In genomic region chr7:82084473-82084872, GRCm38 (mm10) we compare ENCODE assay signal across 25 mouse cellular contexts.
DNase-seq lines count a peak whose midpoint lies in the region; ATAC-seq and TF ChIP-seq lines count a peak whose summit lies in the region.
"Had no signal": no experiment of that assay in that cellular context is flagged by ENCODE, and none has a peak within 500 bp of the region (broad histone marks: within the 10 kb centered on the region; RNA-seq: fewer than 3 reads in every experiment).

No protein-coding gene starts in this region.

- no peak for TF ChIP-seq CTCF in cerebellum, adult 2 months (IDR thresholded peaks at IDR 0.05; ENCODE audit: borderline replicate concordance, insufficient read depth, low read depth, low read length)

- no peak overlapping the region for H3K4me3 ChIP-seq in cerebellum, adult 2 months (replicated peaks; ENCODE audit: insufficient read depth, low read depth, low read length)
- H3K4me3 ChIP-seq in intestine, embryonic 14.5 days (ENCODE audit: low read depth, low read length), result no peak overlapping the region
- no peak overlapping the region for H3K4me3 ChIP-seq in intestine, embryonic 15.5 days (replicated peaks)
- H3K4me3 ChIP-seq: heart, embryonic 12.5 days; hindbrain, embryonic 15.5 days; limb, embryonic 13.5 days; liver, embryonic 12.5 days had no signal

- DNase-seq in cerebellum, postnatal 10 days, result peak; percentile 26 to 39
- no peak for DNase-seq in cerebellum, adult 2 months
- DNase-seq in intestine, embryonic 14.5 days (ENCODE audit: low spot score), result no peak
- peak; percentile 42 for DNase-seq in Muller cell, postnatal 12 days (ENCODE audit: inconsistent ontology term)
- DNase-seq in retina, embryonic 14.5 days (ENCODE audit: low spot score), result peak; percentile 20
- DNase-seq in gastrocnemius, postnatal 14 days, result no peak
- DNase-seq: adrenal gland, postnatal 10 days; cerebellum, adult 11 months; cerebellum, adult 9-11 months; gastrocnemius, postnatal 25 days; heart, adult 18-20 months; heart, postnatal 4 days; kidney, adult 9 months; kidney, postnatal 10 days; liver, postnatal 0 days; midbrain, embryonic 14.5 days had no signal

- no peaks in the 10 kb centered on the region; the same call in 1 of the 2 replicates for H3K27me3 ChIP-seq in cerebellum, adult 2 months (ENCODE audit: control insufficient read depth, insufficient read depth, low read length)
- no peaks in the 10 kb centered on the region for H3K27me3 ChIP-seq in intestine, embryonic 14.5 days (replicated peaks; ENCODE audit: control insufficient read depth, insufficient read depth, low read length)
- no peaks in the 10 kb centered on the region for H3K27me3 ChIP-seq in intestine, embryonic 15.5 days (replicated peaks)
- H3K27me3 ChIP-seq: hindbrain, embryonic 15.5 days; Patski had no signal

- intact Hi-C loops in gastrocnemius, postnatal 14 days (cut with DNase I; ENCODE audit: low total_unique reads), result no loop called here

- H3K4me1 ChIP-seq in cerebellum, adult 2 months (ENCODE audit: control insufficient read depth, insufficient read depth, low read length), result no peaks in the 10 kb centered on the region
- peaks cover 11% of the 10 kb centered on the region for H3K4me1 ChIP-seq in intestine, embryonic 14.5 days (replicated peaks; ENCODE audit: control insufficient read depth, insufficient read depth, low read length)
- H3K4me1 ChIP-seq in intestine, embryonic 15.5 days (replicated peaks), result no peaks in the 10 kb centered on the region
- H3K4me1 ChIP-seq: hindbrain, embryonic 15.5 days; liver, embryonic 12.5 days had no signal

- no peak for ATAC-seq in intestine, embryonic 14.5 days (replicated peaks; ENCODE audit: low FRiP score, low TSS enrichment, low read depth)
- ATAC-seq in intestine, embryonic 15.5 days, result no peak
- ATAC-seq: forebrain, embryonic 14.5 days; intestine, postnatal 0 days; liver, embryonic 12.5 days; liver, postnatal 0 days; Patski had no signal

- TF ChIP-seq POLR2A in cerebellum, adult 2 months (IDR thresholded peaks at IDR 0.05; ENCODE audit: borderline replicate concordance, insufficient read depth, low read length), result no peak

- no peaks in the 10 kb centered on the region for H3K9me3 ChIP-seq in intestine, embryonic 14.5 days (ENCODE audit: control insufficient read depth, low read length)
- no peaks in the 10 kb centered on the region for H3K9me3 ChIP-seq in intestine, embryonic 15.5 days
- H3K9me3 ChIP-seq: heart, embryonic 12.5 days; hindbrain, embryonic 15.5 days; limb, embryonic 13.5 days; liver, embryonic 12.5 days had no signal

- H3K4me2 ChIP-seq in intestine, embryonic 14.5 days (ENCODE audit: low read length), result no peak overlapping the region
- H3K4me2 ChIP-seq in intestine, embryonic 15.5 days (replicated peaks), result no peak overlapping the region
- H3K4me2 ChIP-seq: heart, embryonic 12.5 days; hindbrain, embryonic 15.5 days; limb, embryonic 13.5 days; liver, embryonic 12.5 days had no signal

- H3K27ac ChIP-seq in cerebellum, adult 2 months (ENCODE audit: insufficient read depth, low read length), result no peak overlapping the region
- H3K27ac ChIP-seq in intestine, embryonic 14.5 days (ENCODE audit: low read depth), result 0 out of 2 replicates have a peak overlapping the region, but pooled peaks have one; percentile 16
- H3K27ac ChIP-seq in intestine, embryonic 15.5 days, result no peak overlapping the region
- H3K27ac ChIP-seq: hindbrain, embryonic 15.5 days; limb, embryonic 13.5 days; liver, embryonic 12.5 days; macrophage had no signal

- no peaks in the 10 kb centered on the region for H3K36me3 ChIP-seq in intestine, embryonic 14.5 days (ENCODE audit: control insufficient read depth, insufficient read depth, low read length)
- no peaks in the 10 kb centered on the region for H3K36me3 ChIP-seq in intestine, embryonic 15.5 days
- H3K36me3 ChIP-seq: heart, embryonic 12.5 days; hindbrain, embryonic 15.5 days; limb, embryonic 13.5 days; liver, embryonic 12.5 days had no signal

- WGBS in cerebellum, adult 2 months, result 16% methylated on average over 10 of the region's 10 CpGs
- 74% methylated on average over 10 of the region's 10 CpGs for whole genome bisulfite sequencing in intestine, embryonic 14.5 days
- 72% methylated on average over 10 of the region's 10 CpGs for whole genome bisulfite sequencing in intestine, embryonic 15.5 days

- H3K9ac ChIP-seq in intestine, embryonic 14.5 days (ENCODE audit: low read length), result no peak overlapping the region
- no peak overlapping the region for H3K9ac ChIP-seq in intestine, embryonic 15.5 days
- H3K9ac ChIP-seq: heart, embryonic 12.5 days; hindbrain, embryonic 15.5 days; limb, embryonic 13.5 days; liver, embryonic 12.5 days; liver, postnatal 0 days had no signal

Comparison
In these comparisons a context has a peak if more than half of its experiments do, and no peak if none do; other contexts are left out.
1. DNase-seq: peak in cerebellum, postnatal 10 days (2 of 2), Muller cell, postnatal 12 days (single experiment) and retina, embryonic 14.5 days (single experiment); none in cerebellum, adult 2 months (0 of 2), intestine, embryonic 14.5 days (single experiment) and gastrocnemius, postnatal 14 days (single experiment).